Mouse (Mus musculus) cerebellum, adult 11 months (tissue): ENCODE measurements around the gene Uncx.
"Not testable (repeated sequence)": the region's sequence is repeated elsewhere in the genome, so short reads cannot be mapped to it uniquely, and the experiment has no call there.

Experiments used
- DNase-seq: peaks from one replicate; pipeline ENCODE4 v3.0.0; 2022

The Uncx gene

DNA sequence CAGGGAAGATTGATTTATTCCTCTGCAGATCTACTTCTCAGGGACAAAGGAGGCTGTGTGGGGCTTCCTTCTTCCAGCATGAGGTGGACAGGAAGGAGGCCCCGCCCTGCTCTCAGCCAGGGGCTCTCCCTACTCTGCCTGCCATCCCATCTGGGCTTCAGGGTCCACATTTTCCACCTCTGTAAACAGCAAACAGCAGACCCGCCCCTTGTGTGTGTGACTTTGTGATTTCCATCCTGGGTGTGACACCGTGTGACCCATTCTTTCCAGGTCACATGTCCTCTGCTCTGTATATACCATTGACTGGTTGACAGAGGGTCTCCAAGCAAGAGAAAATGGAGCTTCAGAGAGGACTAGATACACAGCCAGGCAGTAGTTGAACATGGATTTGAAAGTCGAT is 22.2 kb downstream of the Uncx start:
- DNase-seq = no peak

DNA sequence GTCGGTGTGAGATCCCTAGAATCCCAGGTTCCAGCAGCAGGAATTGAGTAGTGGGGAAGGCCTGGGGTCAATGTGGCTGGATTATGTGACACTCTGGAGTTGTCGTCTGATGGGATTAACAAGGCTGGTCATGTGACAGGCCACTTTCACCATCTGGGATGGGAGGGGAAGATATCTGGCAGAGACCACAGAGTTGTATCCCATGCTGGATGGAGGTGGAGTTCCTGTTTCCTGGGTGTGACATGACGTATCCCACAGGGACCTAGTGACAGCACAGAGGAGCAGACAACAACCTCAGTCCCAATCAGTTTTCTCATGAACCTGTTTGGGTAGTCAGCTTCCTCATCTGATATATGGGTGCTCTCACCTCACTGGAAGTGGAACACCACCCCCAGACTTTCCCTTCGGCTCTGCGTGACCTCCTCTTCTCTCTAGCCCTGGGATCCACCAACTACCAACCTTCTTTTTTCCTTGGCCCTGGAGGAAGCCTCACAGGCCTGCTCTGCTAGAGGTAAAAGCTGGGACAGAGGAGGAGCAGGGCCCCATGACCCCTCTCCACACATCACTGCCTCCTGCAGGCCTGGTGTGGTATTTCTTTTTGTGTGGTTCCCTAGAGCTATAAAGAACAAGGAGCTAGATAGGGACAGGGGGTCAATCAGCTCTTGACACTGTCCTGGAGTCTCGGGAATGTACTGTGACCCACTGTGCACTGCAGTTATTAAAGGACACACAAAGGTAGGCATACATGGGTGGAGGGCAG is 23.5 kb downstream of the Uncx start:
- DNase-seq = no peak

DNA sequence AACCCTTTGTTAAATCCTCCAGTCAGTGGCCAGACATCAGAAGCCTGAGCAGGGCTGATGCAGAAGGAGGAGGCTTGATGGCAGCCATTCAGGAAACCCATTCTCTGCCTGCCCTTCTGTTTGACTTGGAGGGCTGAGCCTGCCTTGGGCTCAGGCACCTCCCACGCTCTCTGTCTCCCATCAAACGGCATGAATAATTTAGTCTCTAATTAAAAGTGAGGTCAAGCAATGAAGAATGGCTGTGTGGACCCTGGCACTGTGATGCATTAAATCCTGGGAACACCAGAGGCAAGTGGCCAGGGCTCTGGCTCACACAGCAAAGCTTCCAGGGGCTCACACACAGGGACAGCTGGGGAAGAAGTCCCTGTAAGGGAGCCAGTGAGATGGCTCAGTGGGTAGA is 24.8 kb downstream of the Uncx start:
- no peak for DNase-seq

DNA sequence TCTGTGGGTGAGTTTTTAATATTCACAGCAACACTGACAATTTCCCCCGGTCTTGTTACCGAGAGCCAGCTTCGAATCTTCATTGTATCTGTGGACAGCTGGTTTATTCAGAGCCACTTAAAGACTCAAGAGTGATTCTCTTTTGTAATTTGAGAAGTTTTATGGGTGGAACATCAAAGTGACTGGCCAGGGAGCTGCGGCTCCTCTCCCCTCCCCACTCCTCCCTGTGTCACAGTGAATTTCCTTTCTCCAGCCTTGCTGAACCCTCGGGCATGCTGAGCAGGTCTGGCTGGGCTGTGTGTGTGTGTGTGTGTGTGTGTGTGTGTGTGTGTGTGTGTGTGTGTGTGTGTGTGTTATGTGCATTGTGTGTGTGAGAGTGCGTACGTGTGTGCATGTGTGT is 29.2 kb downstream of the Uncx start:
- DNase-seq = no peak

DNA sequence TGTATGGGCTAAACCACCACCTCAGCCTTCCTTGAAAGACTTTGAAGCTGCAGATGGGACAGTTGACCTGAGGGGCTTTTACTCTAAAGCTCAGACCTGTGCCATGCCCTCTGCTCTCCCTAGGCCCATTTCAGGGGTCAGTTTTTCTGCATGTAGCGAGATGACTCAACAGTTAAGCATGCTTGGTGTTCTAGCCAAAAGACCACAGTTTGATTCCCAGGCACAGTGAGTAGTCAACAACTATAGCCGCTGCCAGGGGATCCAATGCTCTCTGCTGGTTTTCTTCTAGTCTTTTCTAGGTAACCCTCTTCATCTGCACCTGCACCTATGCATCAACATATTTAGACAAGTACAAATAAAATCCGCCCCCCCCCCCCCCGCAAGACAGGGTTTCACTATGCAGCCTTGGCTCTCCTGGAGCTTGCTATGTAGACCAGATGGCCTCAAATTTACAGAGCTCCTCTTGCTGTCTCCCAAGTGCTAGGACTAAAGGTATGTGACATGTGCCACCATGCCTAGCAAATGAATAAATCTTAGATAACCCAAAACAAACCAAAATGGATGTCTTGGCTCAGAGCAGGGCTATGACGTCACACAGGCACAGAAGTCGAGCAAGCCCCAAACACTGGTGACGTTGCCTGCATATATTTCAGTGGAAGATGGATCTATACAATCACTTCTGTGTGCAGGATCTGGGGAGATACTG is 30.5 kb downstream of the Uncx start:
- DNase-seq = no peak

DNA sequence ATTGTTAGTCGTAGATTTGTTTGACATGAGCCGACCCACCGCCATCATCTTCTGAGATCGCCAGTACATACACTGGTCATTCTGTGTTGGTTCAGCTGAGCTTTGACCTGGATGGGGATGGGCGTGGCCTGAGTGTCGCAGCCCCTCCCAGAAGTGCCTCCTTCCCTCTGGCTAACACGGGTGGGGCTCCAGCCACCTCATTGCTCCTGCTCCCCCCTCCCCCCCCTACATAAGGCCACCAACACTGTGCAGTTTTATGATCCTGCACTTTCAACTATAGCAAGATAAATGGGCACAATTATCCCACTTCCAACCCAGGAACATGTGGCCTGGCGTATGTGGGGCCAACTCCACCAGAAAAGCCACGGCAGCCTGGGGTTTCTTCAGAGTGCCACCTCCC is 31.8 kb downstream of the Uncx start:
- no peak for DNase-seq

DNA sequence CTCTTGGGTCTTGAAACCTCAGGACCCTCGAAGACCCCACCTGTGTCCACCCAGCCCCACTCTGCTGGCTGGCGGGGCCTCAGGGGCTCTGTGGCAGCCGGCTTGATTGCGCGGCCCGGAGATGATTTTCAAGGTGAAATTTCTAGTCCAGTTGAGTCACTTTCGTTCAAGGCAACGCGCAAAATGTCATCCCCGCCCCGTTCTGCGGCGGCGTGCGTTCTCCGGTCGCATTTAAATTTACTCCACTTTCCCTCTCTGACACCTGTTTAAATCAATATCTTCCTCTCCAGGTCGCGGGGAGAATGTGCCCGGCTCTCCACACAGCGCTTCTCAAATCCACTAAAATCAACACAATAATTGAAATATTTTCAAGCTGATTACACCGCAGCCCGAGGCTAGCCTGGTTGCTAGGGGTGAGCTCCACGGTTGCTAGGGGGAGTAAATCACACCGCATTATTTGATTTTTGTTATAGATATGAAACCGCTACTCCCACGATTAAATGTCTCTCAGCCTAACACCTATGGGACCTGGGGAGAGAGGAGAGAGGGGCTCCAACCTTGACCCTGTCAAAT is 37.0 kb downstream of the Uncx start:
- no peak for DNase-seq

DNA sequence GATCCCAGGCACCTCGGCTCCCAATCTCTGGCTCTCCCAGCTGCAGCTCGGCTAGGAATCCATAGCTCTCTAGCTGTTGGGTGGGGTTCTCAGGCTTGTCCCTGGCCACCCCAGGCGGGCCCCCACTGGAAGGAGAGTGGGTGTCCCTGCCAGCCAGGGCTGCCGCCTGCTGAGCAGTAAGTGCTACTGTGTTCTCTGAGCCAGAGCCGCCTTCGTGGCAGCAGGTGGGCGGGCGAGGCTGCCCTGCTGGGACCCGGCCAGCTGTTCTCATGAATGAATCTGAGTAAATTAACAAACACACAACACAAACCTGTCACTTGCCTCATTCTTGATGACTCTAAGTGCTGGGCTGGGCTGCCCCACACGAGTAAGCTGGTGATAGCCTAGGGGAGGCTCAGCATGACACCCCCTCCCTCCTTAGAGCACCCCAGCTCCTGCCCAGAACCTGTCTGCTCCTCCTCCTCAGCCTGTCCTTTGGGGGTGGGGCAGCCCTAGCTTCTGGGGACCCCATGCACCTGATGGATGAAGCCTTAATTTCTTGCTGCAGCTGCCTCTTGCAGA is 38.1 kb downstream of the Uncx start:
- DNase-seq = no peak

DNA sequence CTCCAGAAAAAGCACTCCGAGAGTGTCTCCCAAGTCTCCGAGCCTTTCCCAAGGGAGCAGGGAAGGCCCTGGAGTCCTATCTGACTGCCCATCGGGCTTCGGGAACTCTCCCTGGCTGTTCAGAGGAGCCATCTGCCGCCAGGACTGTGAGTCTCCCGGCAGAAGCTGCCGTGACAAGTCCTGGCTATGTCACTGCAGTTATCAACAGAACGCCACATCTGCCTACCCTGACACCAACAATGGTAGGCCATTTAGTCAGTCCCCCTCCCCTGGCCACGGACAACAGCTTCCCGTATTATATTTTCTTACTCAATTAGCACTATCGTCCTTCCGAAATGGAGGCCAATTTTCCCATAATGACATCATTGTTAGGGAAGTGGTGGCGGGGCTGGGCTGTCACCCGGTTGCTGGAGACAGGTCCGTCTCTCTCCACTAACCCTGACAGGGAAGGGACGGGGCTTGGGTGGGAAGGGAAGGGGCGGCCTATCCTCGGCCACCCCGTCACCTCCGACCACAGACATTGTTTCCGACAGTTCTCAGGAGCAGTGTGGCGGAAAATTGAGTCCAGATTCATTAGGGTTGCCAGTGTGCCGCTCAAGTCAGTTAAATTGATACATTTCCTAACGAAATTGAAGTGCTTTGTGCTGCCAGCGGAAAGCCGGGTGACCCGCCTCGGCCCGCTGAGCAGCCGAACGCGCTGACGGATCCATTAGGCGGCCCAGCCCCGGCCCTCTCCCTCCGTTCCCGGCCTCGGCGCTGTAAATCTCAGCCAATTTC is 41.9 kb downstream of the Uncx start:
- peak; percentile 35 for DNase-seq

DNA sequence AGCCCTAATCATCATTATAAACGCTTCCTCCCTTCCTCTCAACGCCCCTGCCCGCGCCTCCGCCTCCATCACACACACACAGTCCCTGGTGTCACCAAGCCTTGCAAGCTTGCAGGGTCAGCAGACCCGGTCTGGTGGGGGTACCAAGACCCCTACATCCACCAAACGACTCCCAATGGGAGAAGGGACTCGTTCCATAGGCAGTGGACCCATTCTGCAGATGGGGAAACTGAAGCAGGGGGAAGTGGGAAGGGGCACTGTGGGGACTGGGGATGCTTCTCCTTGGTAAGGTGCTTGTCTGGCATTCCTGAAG is 42.4 kb downstream of the Uncx start:
- DNase-seq = no peak

DNA sequence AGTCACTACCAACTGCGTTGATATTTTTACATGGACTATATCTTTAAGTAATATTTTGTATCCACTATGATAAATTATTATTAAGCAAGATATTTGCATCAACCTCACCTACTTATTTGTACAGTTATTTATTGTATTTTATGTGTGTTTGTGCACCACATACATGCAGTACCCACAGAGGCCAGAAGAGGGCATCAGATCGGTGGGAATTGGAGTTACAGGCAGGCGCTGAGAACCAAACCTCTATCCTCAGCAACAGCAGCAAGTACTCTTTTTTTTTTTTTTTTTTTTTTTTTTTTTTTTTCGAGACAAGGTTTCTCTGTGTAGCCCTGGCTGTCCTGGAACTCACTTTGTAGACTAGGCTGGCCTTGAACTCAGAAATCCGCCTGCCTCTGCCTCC is 44.2 kb downstream of the Uncx start:
- DNase-seq = not testable (repeated sequence)

DNA sequence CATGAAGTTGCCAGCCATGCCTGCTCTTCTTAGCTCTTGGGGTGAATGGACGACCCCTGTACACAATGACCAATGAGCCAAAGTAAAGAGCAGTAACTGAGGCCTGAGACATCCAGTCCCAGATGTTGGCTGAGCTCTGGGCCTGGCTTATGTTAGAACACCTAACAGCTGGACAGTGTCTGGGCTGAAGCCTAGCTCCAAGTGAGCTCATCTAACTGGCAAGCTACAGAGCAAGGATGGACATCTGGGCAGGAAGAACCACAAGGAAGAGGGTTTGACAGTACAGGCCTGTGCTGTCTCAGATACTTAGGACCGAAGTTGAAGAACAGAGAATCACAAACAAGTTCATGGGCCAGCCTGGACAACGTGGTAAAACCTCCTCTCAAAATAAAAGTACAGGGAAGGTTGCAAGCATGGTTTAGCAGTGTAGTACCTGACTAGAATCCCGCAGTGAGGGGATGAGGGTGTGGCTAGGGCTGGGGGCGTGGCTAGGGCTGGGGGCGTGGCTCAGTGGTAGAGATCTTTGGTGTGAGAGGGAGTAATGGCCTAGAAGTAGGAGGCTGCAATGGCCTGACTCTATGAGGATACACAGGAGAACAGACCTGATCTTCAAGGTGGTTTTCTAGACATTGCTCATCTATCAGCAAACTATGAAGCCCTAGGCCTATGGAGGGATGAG is 47.5 kb downstream of the Uncx start:
- not testable (repeated sequence) for DNase-seq

DNA sequence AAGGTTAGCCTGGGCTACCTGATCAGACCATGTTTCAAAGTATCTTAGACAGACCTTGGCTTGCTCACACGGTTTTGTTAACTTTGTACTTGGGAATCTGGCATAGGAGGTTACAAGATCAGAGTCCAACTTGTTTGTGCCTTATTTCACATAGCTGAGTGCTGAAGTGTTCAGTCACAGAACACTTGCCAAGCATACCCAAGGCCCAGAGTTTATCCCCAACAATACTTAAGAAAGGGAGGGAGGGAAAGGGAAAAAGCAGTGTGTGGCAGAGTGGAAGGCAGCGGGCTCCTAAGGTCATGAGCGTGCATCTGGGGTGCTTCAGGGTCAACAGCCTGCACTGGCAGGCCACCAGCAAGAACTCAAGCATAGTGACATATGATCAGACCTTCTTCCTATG is 48.7 kb downstream of the Uncx start:
- DNase-seq = no peak

DNA sequence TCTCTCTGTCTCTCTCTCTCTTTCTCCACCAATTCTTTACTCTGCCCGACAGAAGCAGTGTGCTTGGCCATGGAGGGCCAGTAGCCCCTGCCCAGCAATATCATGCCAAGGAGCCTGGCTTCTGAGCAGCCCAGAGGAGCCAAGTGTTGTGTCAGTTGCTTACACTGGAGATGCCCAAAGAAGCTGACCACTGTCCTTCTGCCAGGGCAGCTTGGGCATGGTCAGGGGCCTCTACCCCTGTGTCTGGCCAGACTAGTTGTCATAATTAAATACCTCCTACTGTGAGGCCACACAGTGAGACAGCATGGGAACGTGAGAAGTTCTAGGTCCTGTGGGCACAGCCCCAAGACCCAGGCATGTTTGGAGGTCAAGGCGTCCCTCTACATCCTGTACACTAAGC is 49.6 kb downstream of the Uncx start:
- no peak for DNase-seq

DNA sequence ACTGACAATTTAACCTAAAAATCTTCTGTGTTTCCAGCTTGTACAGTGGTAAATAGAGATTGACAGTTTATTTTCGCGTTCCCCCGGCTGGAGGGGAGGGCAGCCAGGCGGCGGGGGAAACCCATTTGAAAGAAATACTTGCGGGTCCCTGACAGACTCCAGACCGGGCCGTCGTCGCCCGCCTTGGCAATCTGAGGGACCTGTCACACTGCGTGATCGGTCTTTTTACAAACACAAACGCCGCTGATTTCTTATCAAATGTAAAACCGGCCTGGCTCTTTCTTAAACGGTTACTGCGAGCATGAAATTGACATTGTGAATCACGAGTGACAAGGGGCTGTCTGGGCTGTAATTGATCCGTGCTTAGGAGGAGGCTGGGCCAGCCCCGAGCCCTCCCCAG is 50.5 kb downstream of the Uncx start:
- no peak for DNase-seq

DNA sequence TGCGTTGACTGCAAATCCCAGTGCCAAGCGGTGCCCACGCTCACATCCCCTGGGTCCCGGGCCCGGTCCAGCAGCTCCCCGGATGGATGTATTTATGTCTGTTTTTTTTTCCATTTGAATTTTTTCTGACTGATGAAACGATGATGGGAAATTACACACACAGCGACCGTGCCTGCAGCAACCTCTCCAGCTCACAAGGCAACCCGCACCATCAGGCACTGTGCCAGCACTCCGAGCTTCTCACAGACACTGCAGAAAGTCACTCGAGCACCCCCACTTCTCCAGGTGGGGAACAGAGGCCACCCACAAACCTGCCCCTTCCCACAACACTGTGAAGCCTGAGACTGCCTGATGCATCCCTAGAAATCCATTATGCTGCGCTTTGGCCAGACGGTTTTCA is 51.7 kb downstream of the Uncx start:
- DNase-seq = peak; percentile 49
